ENCODE assay signal across 17 mouse cellular contexts in the genomic region with DNA sequence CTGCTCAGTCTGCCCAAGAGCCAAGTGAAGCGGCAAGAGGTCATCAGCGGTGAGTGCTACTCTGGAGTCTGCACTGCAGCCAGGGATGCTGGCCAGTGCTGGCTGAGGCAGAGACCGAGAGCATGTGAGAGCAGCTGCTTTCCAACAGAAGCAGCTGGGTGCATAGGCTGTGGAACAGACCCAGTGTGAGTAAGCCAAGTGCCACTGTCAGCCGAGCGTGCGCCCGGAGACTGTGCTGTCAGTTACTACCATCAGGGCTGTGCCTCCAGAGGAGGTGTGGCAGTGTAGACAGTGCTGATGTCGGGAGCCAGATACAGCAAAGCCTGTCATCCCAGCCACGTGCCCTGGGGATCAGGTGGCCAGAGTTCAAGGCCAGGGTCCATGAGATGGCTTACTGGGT. TPM values are rescaled to one million over a fixed set of nuclear protein-coding genes. Genes with fewer than 3 reads are reported as not detected.
DNase-seq lines count a peak whose midpoint lies in the region; ATAC-seq lines count a peak whose summit lies in the region.
"Had no signal": no experiment of that assay in that cellular context is flagged by ENCODE, and none has a peak within 500 bp of the region (broad histone marks: within the 10 kb centered on the region; RNA-seq: fewer than 3 reads in every experiment).

No protein-coding gene starts in this region.

- WGBS in heart, embryonic 12.5 days = 89% methylated on average over 9 of the region's 9 CpGs
- WGBS in midbrain, embryonic 16.5 days = 89% methylated on average over 9 of the region's 9 CpGs
- 91% methylated on average over 9 of the region's 9 CpGs for WGBS in midbrain, embryonic 11.5 days

- no peak overlapping the region for H3K9ac ChIP-seq in heart, embryonic 12.5 days
- H3K9ac ChIP-seq in midbrain, embryonic 16.5 days (ENCODE audit: low read depth, low read length) = no peak overlapping the region
- H3K9ac ChIP-seq in midbrain, embryonic 11.5 days (ENCODE audit: low read length) = no peak overlapping the region

- no peak overlapping the region for H3K27ac ChIP-seq in heart, embryonic 12.5 days (ENCODE audit: poor library complexity, severe bottlenecking)
- H3K27ac ChIP-seq in midbrain, embryonic 16.5 days (ENCODE audit: low read length) = no peak overlapping the region
- no peak overlapping the region for H3K27ac ChIP-seq in midbrain, embryonic 11.5 days (ENCODE audit: low read depth, low read length)

- intact Hi-C loops in gastrocnemius, postnatal 14 days (cut with DNase I; ENCODE audit: low total_unique reads) = no loop called here

- DNase-seq in heart, adult 8-10 months (ENCODE audit: low spot score) = peak; percentile 76
- no peak for DNase-seq in midbrain, embryonic 11.5 days (ENCODE audit: low spot score, missing footprints)
- DNase-seq in gastrocnemius, postnatal 14 days = peak; percentile 83
- peak; percentile 53 to 67 for DNase-seq in layer of hippocampus, postnatal 14 days (ENCODE audit: low spot score in 2 of 2)
- no peak for DNase-seq in kidney, postnatal 10 days
- DNase-seq in adrenal gland, postnatal 14 days = no peak
- DNase-seq: kidney, postnatal 14 days; lung, adult 2 months; thymus, adult 18-20 months had no signal

- no peaks in the 10 kb centered on the region for H3K9me3 ChIP-seq in heart, embryonic 12.5 days (replicated peaks)
- H3K9me3 ChIP-seq in midbrain, embryonic 16.5 days (replicated peaks; ENCODE audit: control insufficient read depth, low read length, poor library complexity, severe bottlenecking) = no peaks in the 10 kb centered on the region
- H3K9me3 ChIP-seq in midbrain, embryonic 11.5 days (ENCODE audit: control insufficient read depth, low read length) = no peaks in the 10 kb centered on the region

- peaks cover 81% of the 10 kb centered on the region for H3K36me3 ChIP-seq in heart, embryonic 12.5 days
- H3K36me3 ChIP-seq in midbrain, embryonic 16.5 days (ENCODE audit: control insufficient read depth, insufficient read depth, low read length) = peaks cover 59% of the 10 kb centered on the region
- peaks cover 31% of the 10 kb centered on the region for H3K36me3 ChIP-seq in midbrain, embryonic 11.5 days (ENCODE audit: control insufficient read depth, insufficient read depth, low read length)

- no peak overlapping the region for H3K4me3 ChIP-seq in heart, embryonic 12.5 days
- no peak overlapping the region for H3K4me3 ChIP-seq in midbrain, embryonic 16.5 days (ENCODE audit: low read depth, low read length)
- no peak overlapping the region for H3K4me3 ChIP-seq in midbrain, embryonic 11.5 days (ENCODE audit: low read depth, low read length)

- no peaks in the 10 kb centered on the region for H3K4me1 ChIP-seq in heart, embryonic 12.5 days (replicated peaks)
- no peaks in the 10 kb centered on the region for H3K4me1 ChIP-seq in midbrain, embryonic 16.5 days (ENCODE audit: control insufficient read depth, insufficient read depth, low read length)
- H3K4me1 ChIP-seq in midbrain, embryonic 11.5 days (ENCODE audit: control insufficient read depth, insufficient read depth, low read length) = no peaks in the 10 kb centered on the region

- ATAC-seq in heart, embryonic 12.5 days (ENCODE audit: insufficient number of reproducible peaks, low FRiP score) = no peak
- peak; percentile 28; the same call in 1 of the 2 replicates for ATAC-seq in midbrain, embryonic 16.5 days
- no peak for ATAC-seq in midbrain, embryonic 11.5 days (ENCODE audit: low FRiP score)

- H3K4me2 ChIP-seq in heart, embryonic 12.5 days = no peak overlapping the region
- H3K4me2 ChIP-seq in midbrain, embryonic 16.5 days (ENCODE audit: low read length) = no peak overlapping the region
- H3K4me2 ChIP-seq in midbrain, embryonic 11.5 days = no peak overlapping the region

- no peaks in the 10 kb centered on the region for H3K27me3 ChIP-seq in heart, embryonic 12.5 days (replicated peaks)
- H3K27me3 ChIP-seq in midbrain, embryonic 16.5 days (ENCODE audit: control insufficient read depth, insufficient read depth, low read depth, low read length) = no peaks in the 10 kb centered on the region
- H3K27me3 ChIP-seq in midbrain, embryonic 11.5 days (ENCODE audit: control insufficient read depth, insufficient read depth, low read length) = no peaks in the 10 kb centered on the region

RNA-seq across cellular contexts. Expression of a gene that starts 17.0 kb away (rescaled TPM):
- 10 to 100 TPM; 31.8 to 45.5 (median 43.8) TPM for total RNA-seq in heart, adult 8-10 months (2022)
- 82.7 and 83.0 TPM in 2 replicates for polyA plus RNA-seq in heart, embryonic 12.5 days (2016; fragmentation: Nextera tagmentation; extraction: Ambion mirVana)
- 52.2 and 53.0 TPM in 2 replicates for polyA plus RNA-seq in midbrain, embryonic 16.5 days (2015; fragmentation: Nextera tagmentation; extraction: Ambion mirVana)
- 37.7 and 38.1 TPM in 2 replicates for polyA plus RNA-seq in midbrain, embryonic 11.5 days (2014; fragmentation: Nextera tagmentation; extraction: Ambion mirVana)
- total RNA-seq in gastrocnemius, postnatal 14 days (2021) = 10 to 100 TPM; 32.5 to 38.0 TPM
- total RNA-seq in layer of hippocampus, postnatal 14 days (2021) = 10 to 100 TPM; 78.2 to 82.2 TPM
- 94.9 and 164 TPM in 2 replicates for total RNA-seq in adrenal gland, postnatal 14 days (2021)

RNA-seq across cellular contexts. Expression of a gene that starts 22.5 kb away (rescaled TPM):
- total RNA-seq in heart, adult 8-10 months (2022) = 1 to 10 TPM in 1 of 4 experiments, under 1 TPM in 3; 0.35 to 2.1 (median 0.66) TPM
- polyA plus RNA-seq in heart, embryonic 12.5 days (2016; fragmentation: Nextera tagmentation; extraction: Ambion mirVana) = 0.15 TPM in 1 of 2 replicates, not detected in the other
- 0.29 and 0.47 TPM in 2 replicates for polyA plus RNA-seq in midbrain, embryonic 16.5 days (2015; fragmentation: Nextera tagmentation; extraction: Ambion mirVana)
- polyA plus RNA-seq in midbrain, embryonic 11.5 days (2014; fragmentation: Nextera tagmentation; extraction: Ambion mirVana) = 0.12 and 0.14 TPM in 2 replicates
- under 1 TPM; 0.16 to 0.23 TPM for total RNA-seq in gastrocnemius, postnatal 14 days (2021)
- total RNA-seq in layer of hippocampus, postnatal 14 days (2021) = under 1 TPM; 0.37 to 0.43 TPM
- total RNA-seq in adrenal gland, postnatal 14 days (2021) = 6.0 and 35.0 TPM in 2 replicates

RNA-seq across cellular contexts. Expression of a gene that starts 24.6 kb away (rescaled TPM):
- total RNA-seq in heart, adult 8-10 months (2022) = not detected
- not detected in 2 replicates for polyA plus RNA-seq in heart, embryonic 12.5 days (2016; fragmentation: Nextera tagmentation; extraction: Ambion mirVana)
- polyA plus RNA-seq in midbrain, embryonic 16.5 days (2015; fragmentation: Nextera tagmentation; extraction: Ambion mirVana) = 3.8 and 4.5 TPM in 2 replicates
- 2.0 and 2.2 TPM in 2 replicates for polyA plus RNA-seq in midbrain, embryonic 11.5 days (2014; fragmentation: Nextera tagmentation; extraction: Ambion mirVana)
- total RNA-seq in gastrocnemius, postnatal 14 days (2021) = not detected
- not detected for total RNA-seq in layer of hippocampus, postnatal 14 days (2021)
- total RNA-seq in adrenal gland, postnatal 14 days (2021) = not detected in 2 replicates
- total RNA-seq: left cerebral cortex, postnatal 36 days; megakaryocyte-erythroid progenitor cell, adult 5-6 weeks had no signal
- polyA plus RNA-seq: cortical plate, adult 2 months; frontal cortex, adult 2 months; heart, postnatal 0 days; lung, adult 2 months; spleen, adult 2 months had no signal

RNA-seq across cellular contexts. Expression of a gene that starts 35.6 kb away (rescaled TPM):
- 100 to 1,000 TPM; 468 to 567 (median 530) TPM for total RNA-seq in heart, adult 8-10 months (2022)
- 1,145 and 1,216 TPM in 2 replicates for polyA plus RNA-seq in heart, embryonic 12.5 days (2016; fragmentation: Nextera tagmentation; extraction: Ambion mirVana)
- 968 and 1,058 TPM in 2 replicates for polyA plus RNA-seq in midbrain, embryonic 16.5 days (2015; fragmentation: Nextera tagmentation; extraction: Ambion mirVana)
- 1,753 and 1,929 TPM in 2 replicates for polyA plus RNA-seq in midbrain, embryonic 11.5 days (2014; fragmentation: Nextera tagmentation; extraction: Ambion mirVana)
- 100 to 1,000 TPM; 481 to 524 TPM for total RNA-seq in gastrocnemius, postnatal 14 days (2021)
- 100 to 1,000 TPM; 452 TPM for total RNA-seq in layer of hippocampus, postnatal 14 days (2021)
- total RNA-seq in adrenal gland, postnatal 14 days (2021) = 750 and 933 TPM in 2 replicates

RNA-seq across cellular contexts. Expression of a gene that starts 49.9 kb away (rescaled TPM):
- not detected for total RNA-seq in heart, adult 8-10 months (2022)
- polyA plus RNA-seq in heart, embryonic 12.5 days (2016; fragmentation: Nextera tagmentation; extraction: Ambion mirVana) = not detected in 2 replicates
- 0.25 TPM in 1 of 2 replicates, not detected in the other for polyA plus RNA-seq in midbrain, embryonic 16.5 days (2015; fragmentation: Nextera tagmentation; extraction: Ambion mirVana)
- polyA plus RNA-seq in midbrain, embryonic 11.5 days (2014; fragmentation: Nextera tagmentation; extraction: Ambion mirVana) = not detected in 2 replicates
- total RNA-seq in gastrocnemius, postnatal 14 days (2021) = not detected
- not detected for total RNA-seq in layer of hippocampus, postnatal 14 days (2021)
- total RNA-seq in adrenal gland, postnatal 14 days (2021) = not detected in 2 replicates
- total RNA-seq: left cerebral cortex, postnatal 36 days; megakaryocyte-erythroid progenitor cell, adult 5-6 weeks had no signal
- polyA plus RNA-seq: cortical plate, adult 2 months; frontal cortex, adult 2 months; heart, postnatal 0 days; lung, adult 2 months; spleen, adult 2 months had no signal

Comparison
In these comparisons a context has a peak if more than half of its experiments do, and no peak if none do; other contexts are left out.
1. DNase-seq: peak in heart, adult 8-10 months (single experiment), gastrocnemius, postnatal 14 days (single experiment) and layer of hippocampus, postnatal 14 days (2 of 2); none in midbrain, embryonic 11.5 days (single experiment), kidney, postnatal 10 days (single experiment) and adrenal gland, postnatal 14 days (single experiment).